Mouse (Mus musculus) heart, embryonic 15.5 days (tissue): Measurements from ENCODE around the gene Tmc2. TPM values are rescaled to one million over a fixed set of nuclear protein-coding genes. Genes with fewer than 3 reads are reported as not detected.

Source experiments
- ATAC-seq: fragments of 200-750 bp; cut with Nextera tagmentation; replicated peaks from 2 replicates; pipeline ENCODE4 v1.8.0; 2017; ENCODE audit warnings: low read depth, moderate TSS enrichment; ENCODE audit not compliant: insufficient number of reproducible peaks, insufficient read depth, low FRiP score
- H3K27ac ChIP-seq: fragments of 300-500 bp; sonication (generic); 2 replicates; pipeline ENCODE4 v1.5.1; 2015; ENCODE audit warnings: mild to moderate bottlenecking, inconsistent platforms
- H3K27me3 ChIP-seq: fragments of 300-500 bp; sonication (generic); 2 replicates; pipeline ENCODE4 v1.6.1; 2015; ENCODE audit warnings: inconsistent platforms
- H3K36me3 ChIP-seq: fragments of 300-500 bp; sonication (generic); 2 replicates; pipeline ENCODE4 v1.6.1; 2015; ENCODE audit warnings: mild to moderate bottlenecking, inconsistent platforms
- H3K4me1 ChIP-seq: fragments of 300-500 bp; sonication (generic); replicated peaks from 2 replicates; pipeline ENCODE4 v1.6.1; 2015; ENCODE audit warnings: inconsistent platforms
- H3K4me2 ChIP-seq: fragments of 300-500 bp; sonication (generic); 2 replicates; pipeline ENCODE4 v1.6.1; 2015; ENCODE audit warnings: inconsistent platforms, mild to moderate bottlenecking, moderate library complexity
- H3K4me3 ChIP-seq: fragments of 300-500 bp; sonication (generic); 2 replicates; pipeline ENCODE4 v1.5.1; 2015; ENCODE audit warnings: mild to moderate bottlenecking, inconsistent platforms
- H3K9ac ChIP-seq: fragments of 300-500 bp; sonication (generic); 2 replicates; pipeline ENCODE4 v1.6.1; 2015; ENCODE audit warnings: mild to moderate bottlenecking, inconsistent platforms
- H3K9me3 ChIP-seq: fragments of 300-500 bp; sonication (generic); replicated peaks from 2 replicates; pipeline ENCODE4 v1.6.1; 2016; ENCODE audit warnings: inconsistent platforms
- WGBS: fragments of 180-500 bp; shearing (Covaris S2); methylation state at CpG from one replicate; pipeline ENCODE4 v1.1.7; 2015; ENCODE audit warnings: mixed read lengths; 5-methylcytosine and 5-hydroxymethylcytosine counted together
- polyA plus RNA-seq: library from polyadenylated mRNA; unstranded; fragments of >200 nt; fragmentation: Nextera tagmentation; extraction: Ambion mirVana; gene quantifications from 2 replicates; pipeline ENCODE4 v1.2.1, GENCODE M21; 2015

Gene Tmc2
- polyA plus RNA-seq, 1 experiment from 2014 or later = not detected

GRCm38 (mm10) chr2:130178381-130178705 lies 16.7 kb upstream of the Tmc2 start:
- Histone ChIP-seq H3K4me3 (peak overlapping the region; percentile 98), H3K36me3 (peaks cover 25% of the 10 kb centered on the region), H3K27me3 (no peaks in the 10 kb centered on the region), H3K9ac (peak overlapping the region; percentile 100), H3K27ac (peak overlapping the region; percentile 94), H3K9me3 (no peaks in the 10 kb centered on the region), H3K4me1 (peaks cover 17% of the 10 kb centered on the region), H3K4me2 (peak overlapping the region; percentile 88)
- WGBS = under 1% methylated on average over 11 of the region's 11 CpGs
- ATAC-seq = no peak

- Histone ChIP-seq H3K4me1 (peaks cover 17% of the 10 kb centered on the region), H3K9ac (peak within 1 kb of the TSS; percentile 100)
Measured at GRCm38 (mm10) chr2:130178706-130179506, 16.1 kb upstream of the Tmc2 start, which contains the start of gene Snrpb. Snrpb (minus strand) TSS chr2:130179403.

GRCm38 (mm10) chr2:130179507-130180019 lies 15.4 kb upstream of the Tmc2 start:
- H3K4me3 ChIP-seq = peak overlapping the region; percentile 98
- peak; percentile 34; the same call in 1 of the 2 replicates for ATAC-seq
- peak overlapping the region; percentile 88 for H3K4me2 ChIP-seq
- 1% methylated on average over 15 of the region's 15 CpGs for WGBS
- no peaks in the 10 kb centered on the region for H3K9me3 ChIP-seq
- peaks cover 17% of the 10 kb centered on the region for H3K4me1 ChIP-seq
- H3K27me3 ChIP-seq = no peaks in the 10 kb centered on the region
- H3K9ac ChIP-seq = peak overlapping the region; percentile 61
- H3K36me3 ChIP-seq = peaks cover 13% of the 10 kb centered on the region
- H3K27ac ChIP-seq = peak overlapping the region; percentile 94

More at GRCm38 (mm10) chr2:130178706-130179506, 16.1 kb upstream of the Tmc2 start, which contains the start of gene Snrpb:
- ATAC-seq = peak; percentile 91
- peak within 1 kb of the TSS; percentile 94 for H3K27ac ChIP-seq
- no peaks in the 10 kb centered on the region for H3K27me3 ChIP-seq
- under 1% methylated on average over 80 of the region's 81 CpGs for WGBS
- H3K9me3 ChIP-seq = no peaks in the 10 kb centered on the region
- peak within 1 kb of the TSS; percentile 88 for H3K4me2 ChIP-seq
- H3K36me3 ChIP-seq = peaks cover 19% of the 10 kb centered on the region
- peak within 1 kb of the TSS; percentile 98 for H3K4me3 ChIP-seq

- H3K27ac ChIP-seq = no peak overlapping the region
- H3K4me3 ChIP-seq = no peak overlapping the region
- WGBS = 75% methylated on average over 12 of the region's 12 CpGs
- no peaks in the 10 kb centered on the region for H3K27me3 ChIP-seq
- no peaks in the 10 kb centered on the region for H3K4me1 ChIP-seq
- ATAC-seq = no peak
- H3K9me3 ChIP-seq = no peaks in the 10 kb centered on the region
- no peak overlapping the region for H3K4me2 ChIP-seq
- H3K9ac ChIP-seq = no peak overlapping the region
- H3K36me3 ChIP-seq = no peaks in the 10 kb centered on the region
Measured at GRCm38 (mm10) chr2:130188391-130188790, 6.6 kb upstream of the Tmc2 start.

GRCm38 (mm10) chr2:130200961-130201360 lies 6.0 kb downstream of the Tmc2 start:
- WGBS = 73% methylated on average over 5 of the region's 5 CpGs

GRCm38 (mm10) chr2:130207376-130207775 lies 12.4 kb downstream of the Tmc2 start:
- H3K36me3 ChIP-seq = no peaks in the 10 kb centered on the region
- no peak overlapping the region for H3K4me2 ChIP-seq
- H3K9ac ChIP-seq = no peak overlapping the region
- WGBS = 49% methylated on average over 2 of the region's 2 CpGs
- H3K27me3 ChIP-seq = no peaks in the 10 kb centered on the region
- ATAC-seq = no peak
- no peak overlapping the region for H3K4me3 ChIP-seq
- no peaks in the 10 kb centered on the region for H3K9me3 ChIP-seq
- no peaks in the 10 kb centered on the region for H3K4me1 ChIP-seq
- no peak overlapping the region for H3K27ac ChIP-seq

More at GRCm38 (mm10) chr2:130200961-130201360, 6.0 kb downstream of the Tmc2 start:
- no peaks in the 10 kb centered on the region for H3K4me1 ChIP-seq
- no peak for ATAC-seq
- H3K9me3 ChIP-seq = no peaks in the 10 kb centered on the region
- H3K4me3 ChIP-seq = no peak overlapping the region
- H3K27ac ChIP-seq = no peak overlapping the region
- H3K4me2 ChIP-seq = no peak overlapping the region
- no peak overlapping the region for H3K9ac ChIP-seq
- no peaks in the 10 kb centered on the region for H3K27me3 ChIP-seq
- no peaks in the 10 kb centered on the region for H3K36me3 ChIP-seq

- no peaks in the 10 kb centered on the region for H3K4me1 ChIP-seq
- WGBS = 82% methylated on average over 3 of the region's 3 CpGs
- no peak overlapping the region for H3K4me2 ChIP-seq
- no peaks in the 10 kb centered on the region for H3K27me3 ChIP-seq
- H3K27ac ChIP-seq = no peak overlapping the region
- no peaks in the 10 kb centered on the region for H3K9me3 ChIP-seq
- H3K4me3 ChIP-seq = no peak overlapping the region
- no peaks in the 10 kb centered on the region for H3K36me3 ChIP-seq
- ATAC-seq = no peak
- no peak overlapping the region for H3K9ac ChIP-seq
Measured at GRCm38 (mm10) chr2:130207996-130208395, 13.0 kb downstream of the Tmc2 start.

GRCm38 (mm10) chr2:130209636-130210035 lies 14.6 kb downstream of the Tmc2 start:
- no peaks in the 10 kb centered on the region for H3K9me3 ChIP-seq
- H3K4me3 ChIP-seq = no peak overlapping the region
- no peak overlapping the region for H3K27ac ChIP-seq
- H3K4me2 ChIP-seq = no peak overlapping the region
- no peak for ATAC-seq
- H3K4me1 ChIP-seq = no peaks in the 10 kb centered on the region
- no peak overlapping the region for H3K9ac ChIP-seq
- WGBS = 88% methylated on average over 3 of the region's 3 CpGs
- no peaks in the 10 kb centered on the region for H3K27me3 ChIP-seq
- H3K36me3 ChIP-seq = no peaks in the 10 kb centered on the region

- no peaks in the 10 kb centered on the region for H3K9me3 ChIP-seq
- no peak overlapping the region for H3K9ac ChIP-seq
- H3K27me3 ChIP-seq = no peaks in the 10 kb centered on the region
- no peak overlapping the region for H3K4me3 ChIP-seq
- ATAC-seq = no peak
- H3K27ac ChIP-seq = no peak overlapping the region
- H3K4me2 ChIP-seq = no peak overlapping the region
- 73% methylated on average over 2 of the region's 2 CpGs for WGBS
- no peaks in the 10 kb centered on the region for H3K36me3 ChIP-seq
- H3K4me1 ChIP-seq = no peaks in the 10 kb centered on the region
Measured at GRCm38 (mm10) chr2:130211581-130211980, 16.6 kb downstream of the Tmc2 start.

GRCm38 (mm10) chr2:130246912-130247311 lies 51.9 kb downstream of the Tmc2 start:
- no peak for ATAC-seq
- Histone ChIP-seq H3K27ac (no peak overlapping the region), H3K4me3 (no peak overlapping the region), H3K9ac (no peak overlapping the region), H3K9me3 (no peaks in the 10 kb centered on the region), H3K27me3 (no peaks in the 10 kb centered on the region), H3K36me3 (no peaks in the 10 kb centered on the region), H3K4me1 (no peaks in the 10 kb centered on the region), H3K4me2 (no peak overlapping the region)
- WGBS = 53% methylated on average over 9 of the region's 9 CpGs

- WGBS = 47% methylated on average over 7 of the region's 7 CpGs
- no peak overlapping the region for H3K27ac ChIP-seq
- H3K9me3 ChIP-seq = no peaks in the 10 kb centered on the region
- no peak overlapping the region for H3K4me2 ChIP-seq
- H3K9ac ChIP-seq = no peak overlapping the region
- no peak overlapping the region for H3K4me3 ChIP-seq
- H3K27me3 ChIP-seq = no peaks in the 10 kb centered on the region
- H3K4me1 ChIP-seq = no peaks in the 10 kb centered on the region
- ATAC-seq = no peak
- no peaks in the 10 kb centered on the region for H3K36me3 ChIP-seq
Measured at GRCm38 (mm10) chr2:130248226-130248625, 53.2 kb downstream of the Tmc2 start.

- Histone ChIP-seq H3K9ac (no peak overlapping the region), H3K36me3 (no peaks in the 10 kb centered on the region), H3K4me1 (no peaks in the 10 kb centered on the region), H3K9me3 (no peaks in the 10 kb centered on the region), H3K27ac (no peak overlapping the region), H3K27me3 (no peaks in the 10 kb centered on the region), H3K4me2 (no peak overlapping the region), H3K4me3 (no peak overlapping the region)
- ATAC-seq = no peak
- WGBS = 62% methylated on average over 4 of the region's 4 CpGs
Measured at GRCm38 (mm10) chr2:130256762-130257161, 61.8 kb downstream of the Tmc2 start.
